Mouse (Mus musculus) testis, adult 2 months (tissue): Measurements from ENCODE around the gene Tango6.

Source experiments
- CTCF ChIP-seq: fragments of 200-500 bp; IDR thresholded peaks from 2 replicates; pipeline ENCODE4 v1.5.1; 2012; ENCODE audit warnings: low read depth, mild to moderate bottlenecking, inconsistent platforms, low read length, moderate library complexity; ENCODE audit not compliant: control insufficient read depth, insufficient read depth, insufficient replicate concordance
- POLR2A ChIP-seq: fragments of 200-500 bp; IDR thresholded peaks from 2 replicates; pipeline ENCODE4 v1.6.1; 2012; ENCODE audit warnings: low read depth, mild to moderate bottlenecking, inconsistent platforms, low read length, moderate library complexity; ENCODE audit not compliant: control insufficient read depth

- TF ChIP-seq CTCF (no peak), POLR2A (no peak)
These were observed 47.6 kb upstream of the Tango6 start for GRCm38 (mm10) chr8:106635284-106635683.
